Mouse (Mus musculus) spleen, postnatal 4 days (tissue): ENCODE data around the gene Gcn1l1.

Experiments
- DNase-seq, 2 experiments: peaks; one replicate each; pipeline ENCODE4 v3.0.0; 2022; ENCODE audit warnings: low spot score in 2 of 2

Gcn1l1 gene

DNA sequence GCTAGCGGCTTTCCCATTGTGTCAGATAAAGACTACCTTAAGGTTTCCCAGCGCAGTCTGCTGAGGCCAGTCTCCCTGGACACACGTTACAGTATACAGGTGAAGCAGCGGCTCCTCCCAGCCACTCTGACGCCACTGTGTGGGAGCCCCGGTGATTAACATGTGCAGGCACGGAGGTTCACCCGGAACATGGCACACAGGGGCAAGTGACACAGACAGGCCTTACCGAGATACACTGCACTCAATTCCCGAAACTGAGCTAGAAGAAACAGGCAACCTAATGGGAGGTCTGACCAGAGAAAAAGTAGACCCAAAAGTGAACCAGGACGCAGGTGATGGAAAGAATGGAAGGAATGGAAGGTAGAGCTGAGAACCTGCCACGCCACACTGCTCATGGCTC is 88.7 kb downstream of the Gcn1l1 start:
- DNase-seq = no peak

DNA sequence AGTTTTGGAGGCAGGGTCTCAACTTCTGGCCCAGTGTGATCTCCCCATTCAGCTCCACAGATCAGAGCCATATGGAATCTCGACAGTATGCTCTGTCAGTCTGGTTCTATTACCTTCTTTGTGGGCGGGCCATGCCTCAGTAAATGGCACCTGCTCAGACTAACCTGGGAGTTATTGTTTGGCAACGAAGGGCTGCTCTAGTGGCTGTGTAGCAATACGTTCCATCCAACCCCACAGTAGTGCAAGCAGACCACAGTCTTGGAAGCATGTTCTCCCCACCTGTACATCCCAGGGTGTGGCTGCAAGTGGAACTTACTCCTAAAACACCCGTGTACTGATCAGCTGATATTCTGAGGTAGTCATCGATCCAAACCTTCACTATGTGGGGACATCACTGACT is 91.6 kb downstream of the Gcn1l1 start:
- no peak for DNase-seq

DNA sequence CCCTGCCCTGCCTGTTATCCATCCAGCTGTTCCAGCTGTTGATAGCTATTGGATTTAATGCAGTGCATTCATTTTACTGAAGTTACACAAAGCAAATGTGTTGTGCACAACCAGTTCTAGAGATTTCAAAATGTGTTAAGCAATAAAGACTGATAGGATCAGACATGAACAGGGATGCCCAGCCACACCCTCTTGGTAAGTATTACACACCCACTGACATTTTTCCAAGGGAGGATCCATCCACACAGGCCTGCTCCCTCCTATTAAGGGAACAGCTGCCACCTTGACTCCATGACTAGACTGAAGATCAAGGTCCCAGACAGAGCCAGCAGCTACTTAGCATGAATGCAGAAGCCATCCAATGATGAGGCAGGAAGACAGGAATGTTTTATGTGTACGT is 92.2 kb downstream of the Gcn1l1 start:
- no peak for DNase-seq

DNA sequence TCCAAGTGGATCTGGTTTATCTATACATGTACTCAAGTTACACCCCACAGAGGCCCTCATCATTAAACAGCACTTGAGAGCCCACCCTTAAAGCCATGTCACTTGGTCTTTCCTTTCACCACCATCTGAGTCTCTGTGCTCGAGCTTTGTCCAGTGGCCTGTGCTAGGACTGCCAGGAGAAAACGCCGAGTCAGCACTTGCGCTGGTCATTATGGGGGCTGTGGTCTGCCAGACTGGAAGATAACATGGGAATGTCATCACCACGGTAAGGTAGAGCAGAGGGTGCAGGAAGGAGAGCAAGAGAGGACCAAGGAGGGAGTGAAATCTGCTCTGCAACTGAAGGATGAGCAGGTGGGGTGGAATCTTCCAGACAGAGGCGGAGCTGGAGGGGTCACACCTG is 93.3 kb downstream of the Gcn1l1 start:
- DNase-seq = no peak

DNA sequence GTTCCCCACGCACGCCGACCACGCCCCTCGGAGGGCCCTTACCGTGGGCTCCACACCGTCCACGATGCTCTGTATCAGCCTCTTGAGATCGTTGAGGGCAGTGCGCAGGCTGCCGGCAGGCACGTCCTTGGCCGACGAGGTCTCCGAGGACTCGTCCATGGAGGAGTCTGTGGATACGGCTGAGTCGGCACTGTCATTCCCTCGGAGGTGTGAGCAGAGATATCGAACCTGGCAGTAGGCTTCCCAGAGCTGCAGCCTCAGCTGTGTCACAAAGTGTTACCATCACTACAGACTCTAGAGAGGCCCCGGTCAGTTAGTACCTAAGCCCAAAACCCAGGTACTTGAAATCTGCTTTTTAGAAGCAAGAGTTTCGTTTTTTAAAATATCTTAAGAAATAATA is 97.6 kb downstream of the Gcn1l1 start:
- DNase-seq = no peak

DNA sequence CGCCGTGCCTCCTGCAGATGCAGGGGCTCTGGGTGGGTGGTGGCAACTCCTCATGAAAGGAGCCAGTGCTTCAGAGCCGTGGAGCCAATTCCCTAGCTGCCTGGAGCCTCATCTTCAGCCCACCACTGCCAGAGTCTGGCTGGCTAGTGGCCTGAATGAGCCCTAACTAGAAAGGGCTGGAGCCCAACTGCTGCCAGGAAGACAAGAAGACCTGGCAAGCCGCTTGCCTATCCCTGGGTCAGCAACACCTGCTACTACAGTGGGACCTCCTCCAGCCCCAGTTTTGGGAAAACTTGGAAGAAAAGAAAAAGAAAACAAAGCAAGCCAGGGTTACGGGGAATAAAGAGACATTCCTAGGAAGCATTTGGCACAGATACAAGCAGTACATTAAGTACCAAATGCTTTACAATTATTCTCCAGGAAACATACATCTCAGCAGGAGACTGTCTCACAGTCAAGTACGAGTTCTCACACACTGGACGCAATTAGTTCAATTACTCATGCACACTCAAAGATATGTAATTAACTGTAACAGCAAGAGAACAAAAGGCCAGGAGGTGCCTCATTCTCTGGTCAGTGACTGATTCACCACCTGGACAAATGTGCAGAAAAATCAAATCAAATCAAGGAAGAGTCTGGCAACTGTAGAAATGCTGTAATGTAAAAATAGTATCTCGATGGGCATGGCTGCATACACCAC is 101.5 kb downstream of the Gcn1l1 start:
- no peak for DNase-seq

DNA sequence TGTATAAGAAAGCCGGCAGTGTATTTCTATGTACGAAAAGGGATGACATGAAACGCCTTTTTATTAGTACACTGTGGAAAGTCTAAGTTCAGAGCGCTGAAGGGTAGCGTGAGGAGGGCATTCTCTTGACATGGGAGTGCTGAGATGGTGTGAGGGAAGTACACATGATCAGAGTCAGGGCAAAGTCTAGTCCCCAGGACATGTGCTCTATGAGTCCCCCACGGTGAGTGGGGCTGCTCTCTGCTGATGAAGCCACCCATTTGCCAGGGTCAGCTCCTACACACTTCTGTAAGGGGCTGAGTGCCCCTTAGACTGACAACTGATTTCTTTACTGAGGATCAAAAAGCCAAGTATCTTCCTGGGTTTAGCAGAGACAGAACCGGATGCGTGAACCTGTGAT is 102.2 kb downstream of the Gcn1l1 start:
- DNase-seq = no peak

DNA sequence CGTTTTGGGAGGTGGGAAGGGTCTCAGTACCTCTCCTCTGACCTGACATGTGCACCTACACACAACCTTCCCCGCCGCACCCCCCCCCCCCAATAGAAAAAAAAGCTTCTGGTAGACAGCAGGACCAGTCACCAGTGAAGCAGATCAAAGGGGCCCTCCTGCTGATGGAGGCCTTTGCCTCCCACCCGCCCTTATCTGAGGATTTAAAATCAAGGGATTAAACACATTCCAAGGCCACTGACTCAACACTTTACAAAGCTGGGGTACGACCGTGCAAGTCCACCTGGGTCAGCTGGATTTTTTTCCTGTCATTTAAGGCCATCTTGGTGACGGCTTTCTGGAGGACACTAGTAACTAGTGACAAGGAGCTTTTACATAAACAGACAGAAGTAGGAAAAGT is 102.8 kb downstream of the Gcn1l1 start:
- no peak for DNase-seq

DNA sequence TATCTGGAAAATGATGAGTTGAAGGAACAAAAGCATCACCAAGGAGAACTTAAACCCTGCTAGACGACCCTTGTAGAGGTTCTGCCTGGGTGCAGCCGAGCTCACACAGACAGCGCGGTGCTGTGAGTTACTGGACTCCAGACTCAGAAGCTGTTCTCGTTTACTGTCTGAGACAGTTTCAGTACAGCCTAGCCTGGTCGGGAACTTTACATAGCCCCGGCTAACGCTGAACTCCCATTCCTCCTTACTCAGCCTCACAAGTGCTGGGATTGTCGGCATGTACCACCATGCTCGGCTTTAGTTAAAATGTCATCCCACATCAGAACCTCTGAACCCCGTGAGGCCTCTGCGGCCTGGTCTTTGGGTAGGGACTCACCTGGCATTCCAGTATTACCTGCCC is 103.9 kb downstream of the Gcn1l1 start:
- no peak for DNase-seq

DNA sequence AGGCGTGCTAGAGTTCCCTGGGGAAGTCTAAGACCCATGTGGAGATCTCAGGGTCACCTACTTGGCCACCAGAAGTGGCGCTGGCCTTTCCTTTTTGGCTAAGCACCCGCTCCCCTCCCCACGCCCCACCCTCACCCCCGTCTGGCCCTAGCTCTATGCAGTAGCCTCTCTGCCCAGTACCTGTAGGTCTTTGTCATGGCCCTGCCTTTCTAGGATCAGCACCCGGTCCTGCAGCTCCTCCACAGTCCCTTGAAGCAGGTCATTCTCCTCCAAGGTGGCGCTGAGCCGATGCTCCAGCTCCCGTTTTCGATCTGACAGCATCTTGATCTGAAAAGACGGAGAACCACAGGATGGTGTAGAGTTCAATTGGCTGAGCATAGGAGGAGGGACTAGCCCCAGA is 104.9 kb downstream of the Gcn1l1 start:
- DNase-seq = no peak

DNA sequence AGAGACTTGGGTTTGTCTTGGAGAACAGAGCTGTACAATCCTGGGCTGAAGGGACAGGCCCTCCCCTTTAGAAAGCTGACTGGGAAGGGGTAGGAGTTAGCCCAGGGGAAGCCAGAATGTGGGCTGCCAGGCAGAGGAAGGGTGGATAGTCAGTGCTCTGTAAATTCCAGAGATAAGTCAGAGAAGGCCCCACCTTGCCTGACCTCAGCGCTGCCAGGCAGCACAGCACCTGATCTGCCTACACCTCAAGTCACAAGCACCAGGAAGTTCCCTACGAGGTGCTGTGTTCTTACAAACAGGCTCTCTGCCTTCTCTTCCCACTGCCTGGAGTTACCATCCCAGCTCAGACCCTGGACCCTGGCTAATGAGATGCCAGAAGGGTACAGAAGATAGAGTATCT is 105.4 kb downstream of the Gcn1l1 start:
- DNase-seq = no peak

DNA sequence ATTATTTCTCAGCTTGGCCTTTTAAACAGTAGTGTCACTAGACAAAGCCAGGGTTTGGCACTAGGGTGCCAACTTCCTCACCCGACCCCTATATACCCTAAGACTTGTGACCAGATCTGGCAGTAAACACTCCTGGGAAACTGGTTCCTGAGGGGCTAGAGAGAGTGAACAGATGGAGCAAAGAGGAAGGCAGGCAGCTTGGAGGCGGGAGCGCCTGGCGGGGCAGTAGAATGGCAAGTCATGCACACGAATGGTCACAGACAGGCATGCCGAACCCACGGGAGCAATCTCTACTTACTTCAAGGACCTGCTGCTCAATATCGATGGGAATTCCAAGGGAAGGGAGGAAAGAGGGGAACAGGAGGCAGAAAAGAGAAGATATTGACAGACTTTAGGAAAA is 106.8 kb downstream of the Gcn1l1 start:
- no peak for DNase-seq
